Mouse (Mus musculus) neutrophil, adult 5-6 weeks (primary cell): Measurements from ENCODE around the gene Gm13276. TPM values are rescaled to one million over a fixed set of nuclear protein-coding genes. Genes with fewer than 3 reads are reported as not detected.
"Not testable (repeated sequence)": the region's sequence is repeated elsewhere in the genome, so short reads cannot be mapped to it uniquely, and the experiment has no call there.

Experiments
- ATAC-seq: fragments of 151-379, 151-347 bp; 2 replicates; pipeline ENCODE4 v1.8.0; 2017; ENCODE audit warnings: mild to moderate bottlenecking, moderate TSS enrichment; ENCODE audit not compliant: insufficient number of reproducible peaks, poor library complexity, low FRiP score, severe bottlenecking; ENCODE audit errors: extremely low read depth
- total RNA-seq: library from RNA; stranded (forward); fragments of 200-1000 nt; gene quantifications from 2 replicates; pipeline ENCODE4 v1.2.3, GENCODE M21; 2017

The Gm13276 gene
- not detected in 2 replicates for total RNA-seq

DNA sequence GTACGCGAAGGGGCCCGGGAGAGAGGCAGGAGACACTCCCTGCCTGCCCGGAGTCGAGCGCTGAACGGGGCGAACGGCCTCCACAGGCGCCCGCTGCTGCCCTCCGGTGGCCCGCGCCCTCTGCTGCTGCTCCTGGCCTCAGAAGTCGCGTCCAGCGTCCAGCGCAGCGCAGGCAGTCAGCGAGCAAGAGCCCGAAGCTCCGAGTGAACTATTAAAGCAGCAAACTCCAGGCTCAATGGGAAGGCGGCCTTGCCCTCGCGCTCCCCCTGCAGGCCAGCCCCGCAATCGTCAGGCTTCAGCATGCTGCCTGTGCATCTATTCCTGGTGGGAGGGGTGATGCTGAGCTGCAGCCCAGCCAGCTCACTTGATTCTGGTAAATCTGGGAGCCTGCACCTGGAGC is at the start of gene Gm13276:
Gm13276 (plus strand) TSS at position 301 of the 400 bp plus-strand sequence.
- not testable (repeated sequence) for ATAC-seq

DNA sequence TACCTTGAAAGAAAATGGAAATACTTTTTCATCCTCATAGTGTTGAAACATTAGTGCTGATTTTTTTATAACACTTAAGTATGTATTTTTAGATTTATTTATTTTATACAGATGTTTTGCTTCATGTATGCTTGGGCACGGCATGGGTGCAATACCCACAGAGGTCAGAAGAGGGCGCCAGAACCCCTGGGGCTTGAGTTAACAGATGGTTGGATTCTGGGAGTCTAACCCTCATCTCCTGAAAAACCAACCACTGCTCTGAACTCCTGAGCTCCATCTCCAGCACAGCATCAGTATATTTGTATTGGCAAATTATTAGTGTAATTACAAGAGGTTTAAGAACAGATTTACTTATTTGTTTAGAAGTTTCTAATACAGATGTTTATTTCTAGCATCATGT is 47.0 kb upstream of the Gm13276 start:
- ATAC-seq, result peak; percentile 94

DNA sequence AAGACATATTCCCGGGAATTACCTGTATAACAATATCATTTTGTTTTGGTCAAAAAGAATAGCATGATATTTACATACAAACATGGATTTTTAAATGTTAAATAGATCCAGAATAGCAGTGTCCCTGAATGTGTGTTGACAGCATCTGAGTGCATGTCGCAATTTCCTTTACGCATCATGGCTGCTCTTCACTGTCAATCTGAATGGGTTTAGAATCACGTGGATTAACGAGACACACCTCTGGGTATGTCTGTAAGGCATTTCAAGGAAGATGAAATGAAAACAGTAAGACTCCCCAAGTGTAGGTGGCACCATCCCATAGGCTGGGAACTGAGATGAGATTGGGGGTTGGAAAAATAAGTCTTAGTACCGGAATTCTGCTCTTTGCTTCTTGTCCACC is 46.5 kb upstream of the Gm13276 start:
- ATAC-seq, result 0 out of 2 replicates have a peak, but pooled peaks have one; percentile 39

DNA sequence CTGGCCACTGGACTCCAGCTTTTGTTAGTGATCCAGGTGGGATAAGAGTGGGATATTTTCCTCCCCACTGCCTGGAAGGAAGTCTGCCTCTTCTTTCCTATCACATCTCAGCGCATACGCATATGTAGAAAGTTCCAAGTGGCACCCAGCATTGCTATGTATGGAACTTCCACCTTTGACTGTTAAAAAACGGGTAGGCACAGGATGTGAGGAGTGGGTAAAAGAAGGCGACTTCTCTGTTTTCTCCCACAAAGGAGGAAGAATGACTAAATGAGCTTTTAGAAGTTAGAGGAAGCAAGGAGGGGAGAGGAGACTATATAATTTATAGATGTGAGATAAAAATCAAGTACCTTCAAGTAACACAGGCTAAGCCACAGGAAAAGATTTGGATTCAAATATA is 44.1 kb upstream of the Gm13276 start:
- no peak for ATAC-seq

DNA sequence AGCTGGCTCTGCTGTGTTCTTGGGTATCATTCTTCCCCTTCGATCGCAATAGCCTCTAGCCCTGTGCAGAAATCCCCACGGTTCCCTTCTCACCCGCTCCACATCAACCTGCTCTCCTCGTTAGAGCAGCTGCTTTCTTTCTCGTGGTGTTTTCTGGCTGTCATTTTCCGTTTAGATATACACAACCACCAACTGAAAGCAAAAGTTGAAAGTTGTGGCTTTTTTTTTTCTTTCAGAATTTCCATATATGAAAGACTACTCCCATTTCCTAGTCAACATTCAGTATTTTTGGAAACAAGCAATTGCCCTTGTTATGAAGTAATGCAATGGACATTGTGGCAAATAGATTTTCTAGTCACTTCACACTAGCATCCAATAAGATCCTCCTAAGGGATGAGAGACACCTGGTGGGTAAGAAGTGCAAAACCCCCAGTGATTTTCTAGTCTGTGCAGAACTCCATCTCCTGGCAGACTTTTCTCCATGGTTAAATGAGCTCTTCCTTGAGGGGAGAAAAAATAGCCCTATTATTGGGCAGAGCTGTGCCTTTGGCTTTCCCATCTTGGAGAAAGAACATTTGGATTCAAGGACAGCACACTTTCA is 42.6 kb upstream of the Gm13276 start:
- no peak for ATAC-seq

DNA sequence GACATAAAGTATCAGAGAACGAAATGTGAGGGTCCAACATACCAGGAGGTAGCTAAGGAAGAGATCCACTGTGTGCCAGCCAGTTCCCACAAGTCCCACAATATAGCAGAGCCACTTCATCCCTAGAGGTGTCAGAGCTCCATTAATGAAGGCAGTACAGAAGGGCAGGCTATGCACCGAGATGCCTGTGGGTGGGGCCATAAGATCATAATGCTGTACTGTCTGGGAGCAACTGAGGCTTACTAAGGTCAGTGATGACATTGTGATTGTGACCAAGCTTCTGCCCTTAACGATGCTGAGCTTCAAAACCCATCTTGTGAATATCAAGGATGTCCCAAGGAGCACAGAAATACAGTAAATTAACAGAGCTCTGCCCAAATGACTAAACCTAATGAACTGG is 41.3 kb upstream of the Gm13276 start:
- no peak for ATAC-seq

DNA sequence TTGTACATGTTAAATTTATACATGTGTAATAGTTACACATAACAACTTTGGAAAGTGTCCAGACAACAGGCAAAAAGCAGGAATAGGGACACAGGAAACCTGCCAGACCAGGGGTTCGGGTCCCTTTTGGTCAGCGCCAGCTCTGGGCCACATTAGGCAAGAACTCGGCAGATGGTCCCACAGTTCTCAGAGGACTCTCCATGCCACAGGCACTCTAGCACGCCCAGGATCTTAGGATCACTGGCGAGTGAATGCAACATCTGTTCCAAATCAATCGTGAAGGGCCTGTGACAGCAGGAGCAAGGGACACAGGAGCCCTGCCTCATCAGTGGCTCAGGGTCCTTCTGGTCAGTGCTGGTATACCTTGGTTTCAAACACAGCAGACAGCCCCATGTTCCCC is 35.6 kb upstream of the Gm13276 start:
- ATAC-seq, result no peak

DNA sequence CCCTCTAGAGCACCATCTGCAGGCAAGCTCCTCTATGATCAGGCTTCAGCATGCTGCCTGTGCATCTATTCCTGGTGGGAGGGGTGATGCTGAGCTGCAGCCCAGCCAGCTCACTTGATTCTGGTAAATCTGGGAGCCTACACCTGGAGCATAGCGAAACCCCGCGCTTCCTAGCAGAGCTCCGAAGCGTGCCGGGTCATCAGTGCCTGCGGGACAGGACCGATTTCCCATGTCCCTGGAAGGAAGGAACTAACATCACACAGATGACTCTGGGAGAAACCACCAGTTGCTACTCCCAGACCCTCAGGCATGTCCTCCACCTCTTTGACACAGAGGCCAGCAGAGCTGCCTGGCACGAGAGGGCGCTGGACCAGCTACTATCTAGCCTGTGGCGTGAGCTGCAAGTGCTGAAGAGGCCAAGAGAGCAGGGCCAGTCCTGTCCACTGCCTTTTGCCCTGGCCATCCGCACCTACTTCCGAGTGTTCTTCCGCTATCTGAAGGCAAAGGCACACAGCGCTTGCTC is 30.6 kb upstream of the Gm13276 start, which contains the start of gene Gm13271:
Gm13271 (plus strand) TSS at position 51 of the 523 bp plus-strand sequence.
- not testable (repeated sequence) for ATAC-seq

DNA sequence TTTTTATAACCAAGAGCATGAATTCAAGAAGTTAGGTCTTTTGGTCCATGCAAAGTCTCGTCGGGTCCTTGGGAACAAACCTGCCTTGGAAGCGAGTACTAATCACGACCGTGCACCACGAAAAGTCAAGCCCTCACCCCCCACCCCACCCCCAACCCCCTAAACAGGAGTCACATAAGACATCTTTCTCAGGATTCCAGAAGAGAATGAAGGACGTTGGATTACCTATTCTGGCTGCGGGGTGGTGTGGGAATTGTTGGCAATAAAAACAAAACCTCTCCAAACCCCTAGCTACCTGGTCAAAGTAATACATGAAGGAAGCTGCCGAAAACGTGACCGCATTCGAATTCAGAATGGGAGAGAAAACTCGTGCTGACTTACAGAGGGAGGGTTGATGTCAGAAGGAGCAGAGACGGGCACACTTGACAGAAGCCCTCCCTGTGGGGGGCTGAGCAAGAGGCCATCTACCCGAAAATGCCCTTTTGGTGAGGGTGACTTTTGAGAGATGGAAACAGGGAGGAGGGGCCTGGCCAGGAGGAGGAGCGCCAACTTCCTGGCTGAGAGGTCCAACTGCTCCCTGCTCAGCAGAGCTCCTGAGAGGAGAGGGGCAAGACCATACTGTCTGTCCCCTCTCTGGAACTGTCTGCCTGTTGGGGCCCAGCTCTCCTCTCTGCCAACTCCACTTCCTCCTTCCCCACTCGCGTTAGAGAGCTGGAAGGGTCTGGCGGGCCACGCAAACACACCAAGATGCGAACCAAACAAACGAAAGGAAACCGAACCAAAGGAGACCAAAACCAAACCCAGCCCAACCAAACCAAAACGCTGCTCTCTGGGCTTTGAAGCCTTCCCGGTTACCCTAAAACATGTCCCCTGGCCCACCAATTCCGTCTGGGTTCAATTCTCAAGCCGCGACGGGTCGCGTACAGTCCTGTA is 28.7 kb upstream of the Gm13276 start:
- not testable (repeated sequence) for ATAC-seq

DNA sequence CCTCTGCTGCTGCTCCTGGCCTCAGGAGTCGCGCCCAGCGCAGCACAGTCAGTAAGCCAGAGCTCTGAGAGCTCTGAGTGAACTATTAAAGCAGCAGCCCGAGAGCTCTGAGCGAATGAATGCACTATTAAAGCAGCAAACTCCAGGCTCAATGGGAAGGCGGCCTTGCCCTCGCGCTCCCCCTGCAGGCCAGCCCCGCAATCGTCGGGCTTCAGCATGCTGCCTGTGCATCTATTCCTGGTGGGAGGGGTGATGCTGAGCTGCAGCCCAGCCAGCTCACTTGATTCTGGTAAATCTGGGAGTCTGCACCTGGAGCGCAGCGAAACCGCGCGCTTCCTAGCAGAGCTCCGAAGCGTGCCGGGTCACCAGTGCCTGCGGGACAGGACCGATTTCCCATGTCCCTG is 27.9 kb upstream of the Gm13276 start:
- ATAC-seq, result peak; percentile 100

DNA sequence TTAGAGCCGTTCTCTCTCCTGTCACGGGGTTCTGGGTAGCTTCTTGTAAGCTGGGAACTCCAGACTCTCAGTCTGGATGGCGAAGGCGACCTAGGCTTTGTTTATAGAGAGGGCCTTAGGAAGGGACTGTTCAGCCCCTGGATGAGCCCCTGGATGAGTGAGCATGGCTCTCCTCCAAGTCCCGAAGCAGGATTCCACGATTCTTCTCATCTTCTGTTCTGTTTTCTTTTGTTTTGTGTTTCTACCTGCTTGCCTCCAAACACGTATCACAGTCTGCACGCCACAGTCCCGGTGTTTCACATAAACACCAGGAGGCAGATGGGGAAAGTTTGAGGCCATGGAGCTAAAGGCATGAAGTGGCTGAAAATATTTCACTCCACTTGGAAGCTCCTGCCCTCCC is 26.8 kb upstream of the Gm13276 start:
- ATAC-seq, result not testable (repeated sequence)

DNA sequence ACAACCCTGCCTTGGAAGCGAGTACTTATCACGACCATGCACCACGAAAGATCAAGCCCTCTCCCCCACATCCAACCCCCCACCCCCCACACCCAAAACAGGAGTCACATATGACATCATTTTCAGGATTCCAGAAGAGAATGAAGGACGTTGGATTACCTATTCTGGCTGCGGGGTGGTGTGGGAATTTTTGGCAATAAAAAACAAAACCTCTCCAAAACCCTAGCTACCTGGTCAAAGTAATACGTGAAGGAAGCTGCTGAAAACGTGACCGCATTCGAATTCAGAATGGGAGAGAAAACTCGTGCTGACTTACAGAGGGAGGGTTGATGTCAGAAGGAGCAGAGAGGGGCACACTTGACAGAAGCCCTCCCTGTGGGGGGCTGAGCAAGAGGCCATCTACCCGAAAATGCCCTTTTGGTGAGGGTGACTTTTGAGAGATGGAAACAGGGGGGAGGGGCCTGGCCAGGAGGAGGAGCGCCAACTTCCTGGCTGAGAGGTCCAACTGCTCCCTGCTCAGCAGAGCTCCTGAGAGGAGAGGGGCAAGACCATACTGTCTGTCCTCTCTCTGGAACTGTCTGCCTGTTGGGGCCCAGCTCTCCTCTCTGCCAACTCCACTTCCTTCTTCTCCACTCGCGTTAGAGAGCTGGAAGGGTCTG is 25.8 kb upstream of the Gm13276 start, which contains the start of gene Gm13283:
Gm13283 (plus strand) TSS at position 510 of the 659 bp plus-strand sequence.
- ATAC-seq, result not testable (repeated sequence)

DNA sequence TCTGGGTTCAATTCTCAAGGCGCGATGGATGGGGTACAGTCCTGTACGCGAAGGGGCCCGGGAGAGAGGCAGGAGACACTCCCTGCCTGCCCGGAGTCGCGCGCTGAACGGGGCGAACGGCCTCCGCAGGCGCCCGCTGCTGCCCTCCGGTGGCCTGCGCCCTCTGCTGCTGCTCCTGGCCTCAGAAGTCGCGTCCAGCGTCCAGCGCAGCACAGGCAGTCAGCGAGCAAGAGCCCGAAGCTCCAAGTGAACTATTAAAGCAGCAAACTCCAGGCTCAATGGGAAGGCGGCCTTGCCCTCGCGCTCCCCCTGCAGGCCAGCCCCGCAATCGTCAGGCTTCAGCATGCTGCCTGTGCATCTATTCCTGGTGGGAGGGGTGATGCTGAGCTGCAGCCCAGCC is 25.1 kb upstream of the Gm13276 start:
- not testable (repeated sequence) for ATAC-seq

DNA sequence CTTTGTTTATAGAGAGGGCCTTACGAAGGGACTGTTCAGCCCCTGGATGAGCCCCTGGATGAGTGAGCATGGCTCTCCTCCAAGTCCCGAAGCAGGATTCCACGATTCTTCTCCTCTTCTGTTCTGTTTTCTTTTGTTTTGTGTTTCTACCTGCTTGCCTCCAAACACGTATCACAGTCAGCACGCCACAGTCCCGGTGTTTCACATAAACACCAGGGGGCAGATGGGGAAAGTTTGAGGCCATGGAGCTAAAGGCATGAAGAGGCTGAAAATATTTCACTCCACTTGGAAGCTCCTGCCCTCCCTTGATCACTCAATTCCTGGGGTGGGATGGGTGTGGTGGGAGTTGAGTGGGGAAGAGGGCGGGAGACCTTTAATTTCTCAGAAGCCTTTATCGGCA is 23.7 kb upstream of the Gm13276 start:
- ATAC-seq, result not testable (repeated sequence)

DNA sequence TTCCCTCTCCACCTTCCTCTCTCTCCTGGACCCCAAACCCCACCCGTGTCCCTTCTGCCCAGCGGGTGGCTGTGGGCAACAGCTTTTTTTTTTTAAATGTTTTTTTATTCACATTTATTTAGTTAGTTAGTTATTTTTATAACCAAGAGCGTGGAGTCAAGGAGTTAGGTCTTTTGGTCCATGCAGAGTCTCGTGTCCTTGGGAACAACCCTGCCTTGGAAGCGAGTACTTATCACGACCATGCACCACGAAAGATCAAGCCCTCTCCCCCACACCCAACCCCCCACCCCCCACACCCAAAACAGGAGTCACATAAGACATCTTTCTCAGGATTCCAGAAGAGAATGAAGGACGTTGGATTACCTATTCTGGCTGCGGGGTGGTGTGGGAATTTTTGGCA is 23.2 kb upstream of the Gm13276 start:
- ATAC-seq, result not testable (repeated sequence)

DNA sequence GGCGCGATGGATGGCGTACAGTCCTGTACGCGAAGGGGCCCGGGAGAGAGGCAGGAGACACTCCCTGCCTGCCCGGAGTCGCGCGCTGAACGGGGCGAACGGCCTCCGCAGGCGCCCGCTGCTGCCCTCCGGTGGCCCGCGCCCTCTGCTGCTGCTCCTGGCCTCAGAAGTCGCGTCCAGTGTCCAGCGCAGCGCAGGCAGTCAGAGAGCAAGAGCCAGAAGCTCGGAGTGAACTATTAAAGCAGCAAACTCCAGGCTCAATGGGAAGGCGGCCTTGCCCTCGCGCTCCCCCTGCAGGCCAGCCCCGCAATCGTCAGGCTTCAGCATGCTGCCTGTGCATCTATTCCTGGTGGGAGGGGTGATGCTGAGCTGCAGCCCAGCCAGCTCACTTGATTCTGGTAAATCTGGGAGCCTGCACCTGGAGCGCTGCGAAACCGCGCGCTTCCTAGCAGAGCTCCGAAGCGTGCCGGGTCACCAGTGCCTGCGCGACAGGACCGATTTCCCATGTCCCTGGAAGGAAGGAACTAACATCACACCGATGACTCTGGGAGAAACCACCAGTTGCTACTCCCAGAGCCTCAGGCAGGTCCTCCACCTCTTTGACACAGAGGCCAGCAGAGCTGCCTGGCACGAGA is 22.0 kb upstream of the Gm13276 start:
- ATAC-seq, result peak; percentile 85

DNA sequence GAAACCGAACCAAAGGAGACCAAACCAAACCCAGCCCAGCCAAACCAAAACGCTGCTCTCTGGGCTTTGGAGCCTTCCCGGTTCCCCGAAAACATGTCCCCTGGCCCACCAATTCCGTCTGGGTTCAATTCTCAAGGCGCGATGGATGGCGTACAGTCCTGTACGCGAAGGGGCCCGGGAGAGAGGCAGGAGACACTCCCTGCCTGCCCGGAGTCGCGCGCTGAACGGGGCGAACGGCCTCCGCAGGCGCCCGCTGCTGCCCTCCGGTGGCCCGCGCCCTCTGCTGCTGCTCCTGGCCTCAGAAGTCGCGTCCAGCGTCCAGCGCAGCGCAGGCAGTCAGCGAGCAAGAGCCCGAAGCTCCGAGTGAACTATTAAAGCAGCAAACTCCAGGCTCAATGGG is 12.0 kb upstream of the Gm13276 start, which contains the start of gene Gm13290:
Gm13290 (plus strand) TSS at position 301 of the 400 bp plus-strand sequence.
- not testable (repeated sequence) for ATAC-seq

DNA sequence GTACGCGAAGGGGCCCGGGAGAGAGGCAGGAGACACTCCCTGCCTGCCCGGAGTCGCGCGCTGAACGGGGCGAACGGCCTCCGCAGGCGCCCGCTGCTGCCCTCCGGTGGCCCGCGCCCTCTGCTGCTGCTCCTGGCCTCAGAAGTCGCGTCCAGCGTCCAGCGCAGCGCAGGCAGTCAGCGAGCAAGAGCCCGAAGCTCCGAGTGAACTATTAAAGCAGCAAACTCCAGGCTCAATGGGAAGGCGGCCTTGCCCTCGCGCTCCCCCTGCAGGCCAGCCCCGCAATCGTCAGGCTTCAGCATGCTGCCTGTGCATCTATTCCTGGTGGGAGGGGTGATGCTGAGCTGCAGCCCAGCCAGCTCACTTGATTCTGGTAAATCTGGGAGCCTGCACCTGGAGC is 8.9 kb upstream of the Gm13276 start, which contains the start of gene Gm13289:
Gm13289 (plus strand) TSS at position 301 of the 400 bp plus-strand sequence.
- ATAC-seq, result not testable (repeated sequence)

DNA sequence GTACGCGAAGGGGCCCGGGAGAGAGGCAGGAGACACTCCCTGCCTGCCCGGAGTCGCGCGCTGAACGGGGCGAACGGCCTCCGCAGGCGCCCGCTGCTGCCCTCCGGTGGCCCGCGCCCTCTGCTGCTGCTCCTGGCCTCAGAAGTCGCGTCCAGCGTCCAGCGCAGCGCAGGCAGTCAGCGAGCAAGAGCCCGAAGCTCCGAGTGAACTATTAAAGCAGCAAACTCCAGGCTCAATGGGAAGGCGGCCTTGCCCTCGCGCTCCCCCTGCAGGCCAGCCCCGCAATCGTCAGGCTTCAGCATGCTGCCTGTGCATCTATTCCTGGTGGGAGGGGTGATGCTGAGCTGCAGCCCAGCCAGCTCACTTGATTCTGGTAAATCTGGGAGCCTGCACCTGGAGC is 6.0 kb upstream of the Gm13276 start, which contains the start of gene Gm13272:
Gm13272 (plus strand) TSS at position 301 of the 400 bp plus-strand sequence.
- not testable (repeated sequence) for ATAC-seq
